Mouse (Mus musculus): ENCODE measurements at regions not wholly inside any gene's neighbourhood (a gene's known extent, or its start where the extent isn't known, plus 50 kb on each side); places are given as distances from the start of the nearest gene placed in this dataset.
"Not testable (repeated sequence)": the region's sequence is repeated elsewhere in the genome, so short reads cannot be mapped to it uniquely, and the experiment has no call there.

DNA sequence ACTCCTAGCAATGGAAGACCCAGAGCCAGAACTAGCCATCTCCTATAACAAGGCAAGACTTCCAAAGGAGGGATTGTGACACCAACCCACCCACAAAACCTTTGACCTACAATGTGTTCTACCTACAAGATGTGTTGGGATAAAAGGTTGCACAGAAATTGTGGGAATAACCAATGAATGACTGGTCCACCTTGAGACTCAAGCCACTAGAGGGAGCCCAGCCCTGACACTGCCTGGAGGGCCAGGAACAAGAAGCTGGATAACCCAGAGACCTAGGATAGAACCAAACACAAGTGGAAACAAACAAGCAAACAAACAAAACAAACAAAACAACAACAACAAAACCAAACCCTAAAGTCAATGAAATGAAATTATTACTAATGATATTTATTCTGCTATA lies 288.8 kb downstream of the Dchs2 start:
- DNase-seq (ENCODE audit: extremely low spot score in 1 of 2, low spot score in 2 of 2): peak in 1 of 2 experiments; percentile 22
- intact Hi-C loops (cut with DNase I): no loop called here

DNA sequence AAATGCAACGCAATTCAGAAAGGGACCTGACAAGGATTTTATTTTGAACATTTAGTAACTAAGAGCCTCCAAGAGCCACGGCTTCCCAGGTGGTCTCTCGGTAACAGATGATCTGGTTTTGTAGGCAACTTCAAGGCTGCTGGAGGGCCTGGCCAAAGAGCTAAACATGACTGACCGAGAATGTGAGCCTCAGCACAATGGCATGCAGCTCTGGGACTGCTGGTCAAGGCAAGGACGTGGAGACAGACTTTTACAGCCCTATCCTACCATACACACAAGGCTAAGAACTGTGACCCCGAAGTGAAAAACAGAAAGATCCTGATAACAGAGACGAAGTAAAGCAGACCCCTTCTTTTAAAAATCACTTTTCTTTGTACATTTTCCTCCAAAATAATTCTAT lies 296.5 kb downstream of the Dchs2 start:
- intact Hi-C loops (cut with DNase I): no loop called here

DNA sequence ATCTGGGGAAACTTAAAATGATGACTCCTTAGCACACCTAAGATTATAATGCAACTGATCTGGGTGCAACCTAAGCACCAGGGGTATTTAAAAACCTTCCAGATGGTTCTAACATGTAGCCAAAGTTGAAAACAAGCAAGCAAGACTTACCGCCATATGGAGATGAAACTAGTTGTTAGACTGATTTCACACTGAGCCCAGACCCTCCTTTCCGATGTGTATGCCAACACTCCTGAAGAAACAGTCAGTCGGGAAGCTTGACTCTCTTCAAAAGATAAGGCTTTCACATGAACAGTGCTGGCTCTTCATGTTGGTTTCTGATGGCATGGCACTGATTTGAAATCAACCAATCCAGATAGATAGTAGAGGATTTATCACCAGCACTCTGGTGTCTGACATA lies 301.6 kb downstream of the Dchs2 start:
- no peak for DNase-seq (ENCODE audit: extremely low spot score in 1 of 2, low spot score in 2 of 2)
- intact Hi-C loops (cut with DNase I): no loop called here

More for the DNA sequence above, 296.5 kb downstream of the Dchs2 start:
- DNase-seq (ENCODE audit: extremely low spot score in 1 of 2, low spot score in 2 of 2): no peak

DNA sequence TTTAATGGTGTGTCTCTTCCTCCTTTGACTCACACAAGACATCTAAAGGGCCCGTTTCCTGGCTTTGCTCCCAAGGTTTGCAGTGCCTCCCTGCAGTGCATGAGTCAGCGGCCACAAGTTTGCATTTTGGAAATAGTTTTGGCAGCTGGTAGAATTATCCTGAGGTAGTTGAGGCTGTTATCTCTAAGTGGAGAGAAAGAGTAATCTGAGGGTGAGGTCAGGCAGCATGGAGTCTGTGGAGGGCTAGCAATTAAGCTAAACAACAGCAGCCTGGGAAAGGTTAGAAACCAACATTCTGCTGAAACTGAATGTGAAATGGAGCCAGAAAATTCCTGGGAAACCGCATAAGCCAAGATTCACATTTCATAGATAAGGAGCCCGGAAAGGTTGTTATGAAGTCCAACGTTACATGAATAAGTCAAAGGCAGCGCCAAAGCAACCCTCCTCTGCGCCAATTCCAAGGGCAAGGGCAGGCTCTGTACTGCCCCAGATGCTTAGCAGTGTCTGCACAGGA lies 318.5 kb downstream of the Dchs2 start:
- intact Hi-C loops (cut with DNase I): no loop called here

DNA sequence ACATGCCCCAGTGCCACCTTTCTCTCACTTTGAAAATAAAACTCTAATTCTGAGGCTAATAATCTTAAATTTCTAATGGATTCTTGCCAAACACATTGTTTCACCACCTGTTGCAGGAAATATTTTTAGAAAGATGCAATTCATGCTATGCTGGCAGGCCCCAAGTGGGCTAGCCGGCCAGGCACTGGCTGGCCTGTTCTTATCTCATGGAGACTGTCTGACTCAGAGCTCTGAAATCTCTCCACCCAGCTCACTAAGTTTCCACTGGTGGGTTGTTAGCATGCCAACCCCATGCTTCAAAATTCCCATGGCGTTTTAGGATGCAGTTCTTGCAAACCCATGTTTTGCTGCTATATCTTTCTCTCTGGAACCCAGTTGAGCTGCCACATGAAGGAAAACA lies 315.5 kb upstream of the Sfrp2 start:
- intact Hi-C loops (cut with DNase I): no loop called here
- DNase-seq (ENCODE audit: extremely low spot score in 1 of 2, low spot score in 2 of 2): no peak

More for the DNA sequence above, 318.5 kb downstream of the Dchs2 start:
- DNase-seq (ENCODE audit: extremely low spot score in 1 of 2, low spot score in 2 of 2): peak in 1 of 2 experiments; percentile 24

DNA sequence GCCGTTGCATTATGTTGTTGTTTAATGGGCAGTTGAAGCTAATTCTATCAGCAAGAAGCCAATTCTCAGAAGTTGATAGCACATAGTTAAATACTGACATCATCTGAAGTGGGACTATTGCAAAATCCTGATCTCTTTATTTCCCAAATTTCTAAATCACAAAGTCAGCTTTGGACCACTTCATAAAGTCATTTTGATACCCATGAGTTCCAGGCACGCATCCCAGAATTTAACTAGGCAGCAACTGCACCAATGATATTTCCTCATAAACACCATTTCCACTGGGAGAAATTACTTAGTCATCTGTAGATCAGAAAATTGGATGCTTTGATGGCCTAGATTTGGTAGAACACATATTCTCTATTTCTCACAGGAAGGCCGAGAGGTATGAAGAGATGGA lies 314.8 kb upstream of the Sfrp2 start:
- intact Hi-C loops (cut with DNase I): no loop called here
- no peak for DNase-seq (ENCODE audit: extremely low spot score in 1 of 2, low spot score in 2 of 2)

DNA sequence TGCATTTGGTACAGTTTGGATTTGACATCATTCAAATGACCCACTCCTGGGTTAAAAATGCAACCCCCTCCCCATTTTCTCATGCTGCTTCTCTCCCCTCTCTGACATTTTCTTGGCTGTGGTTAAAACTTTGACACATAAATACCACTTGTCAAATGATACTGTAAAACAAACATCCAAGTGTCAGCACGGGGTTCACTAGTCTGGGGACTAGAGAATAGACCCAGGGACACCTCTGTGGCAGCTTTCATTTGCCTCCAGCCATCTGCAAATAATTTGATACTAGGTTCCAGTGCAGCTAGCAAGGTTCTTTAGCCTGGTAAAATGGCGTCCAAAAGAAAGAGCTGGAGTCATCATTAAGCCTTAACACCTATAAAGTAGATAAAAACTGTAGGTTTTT lies 312.7 kb upstream of the Sfrp2 start:
- intact Hi-C loops (cut with DNase I): no loop called here
- no peak for DNase-seq (ENCODE audit: extremely low spot score in 1 of 2, low spot score in 2 of 2)

DNA sequence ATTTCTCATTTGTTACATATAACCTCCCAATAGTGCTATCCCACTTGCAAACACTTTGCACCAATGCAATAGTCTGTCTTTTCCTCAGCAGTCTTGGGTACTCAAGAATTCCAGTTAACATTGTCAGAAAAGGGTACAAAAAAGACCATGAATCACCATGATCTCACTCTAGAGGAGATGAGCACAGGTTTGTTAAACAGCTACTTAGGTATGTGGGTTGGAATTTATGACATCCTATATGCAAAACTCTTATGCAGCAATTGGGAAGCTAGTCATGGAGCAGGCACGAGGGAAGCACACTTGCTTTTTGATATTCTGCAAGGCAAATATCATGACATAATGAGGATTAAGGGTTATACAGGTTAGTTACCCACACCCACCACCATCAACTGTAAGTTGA lies 307.7 kb upstream of the Sfrp2 start:
- intact Hi-C loops (cut with DNase I): no loop called here
- DNase-seq (ENCODE audit: extremely low spot score in 1 of 2, low spot score in 2 of 2): no peak

DNA sequence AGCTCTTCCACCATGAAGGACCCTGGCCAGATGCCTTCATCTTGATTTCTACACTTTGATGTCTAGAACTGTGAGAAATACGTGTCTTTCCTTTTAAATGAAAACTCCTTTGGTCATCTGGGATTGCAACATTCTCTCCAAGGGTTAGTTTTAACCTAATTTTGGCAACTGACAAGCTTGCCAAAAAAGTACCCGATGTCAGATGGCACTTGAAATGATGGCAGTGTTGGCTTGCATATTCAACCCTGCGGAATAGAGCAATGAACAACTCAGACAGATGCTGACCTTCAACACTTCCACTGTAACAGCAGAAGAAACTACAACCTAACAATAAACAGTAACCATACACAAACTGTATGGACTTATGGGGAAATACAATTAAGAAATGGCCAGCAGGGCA lies 286.9 kb upstream of the Sfrp2 start:
- intact Hi-C loops (cut with DNase I): no loop called here
- DNase-seq (ENCODE audit: extremely low spot score in 1 of 2, low spot score in 2 of 2): no peak

DNA sequence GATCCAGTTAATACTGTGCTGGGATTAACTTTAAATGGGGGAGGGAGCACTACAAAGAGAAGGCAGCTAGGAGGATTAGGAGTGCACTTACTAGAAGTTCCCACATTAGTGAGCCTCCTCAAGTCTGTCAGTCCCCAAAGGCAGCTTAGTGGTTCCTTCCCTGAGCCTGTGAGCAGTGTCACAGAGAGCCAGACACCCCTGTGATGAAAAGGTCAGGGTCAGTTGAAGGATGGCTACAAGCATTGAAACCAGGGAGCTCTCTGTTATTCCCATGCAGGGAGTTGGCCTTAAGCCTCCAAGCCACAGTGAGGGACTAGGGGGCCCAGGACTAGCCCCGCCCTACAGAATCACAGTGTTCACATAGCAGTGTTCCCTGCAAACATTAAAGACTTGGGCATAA lies 285.9 kb upstream of the Sfrp2 start:
- intact Hi-C loops (cut with DNase I): no loop called here
- DNase-seq (ENCODE audit: extremely low spot score in 1 of 2, low spot score in 2 of 2): no peak

DNA sequence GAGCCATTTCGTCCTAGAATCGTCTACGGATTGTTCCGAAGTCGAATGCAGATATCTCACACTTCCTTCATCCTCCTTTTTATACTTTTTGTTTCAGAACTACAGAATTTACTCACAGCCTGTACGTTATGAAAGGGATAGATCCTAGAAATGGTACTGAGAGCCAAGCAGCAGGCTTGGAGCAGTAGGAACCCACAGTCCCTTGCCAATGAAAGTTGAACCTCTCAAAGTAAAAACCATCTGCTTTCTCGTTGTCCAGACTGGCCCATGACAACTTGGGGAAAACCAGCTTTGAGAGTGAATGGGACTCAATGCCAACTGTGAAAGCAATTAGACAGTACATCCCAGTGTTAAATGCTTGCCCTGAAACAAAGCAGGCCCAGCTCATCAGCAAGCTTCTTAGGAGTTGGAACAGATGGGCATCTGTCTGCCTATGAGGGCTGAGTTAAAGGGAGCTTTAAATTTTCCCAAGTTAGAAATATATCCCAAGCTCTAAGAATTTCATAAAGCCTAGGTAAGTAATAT lies 279.9 kb upstream of the Sfrp2 start:
- intact Hi-C loops (cut with DNase I): no loop called here
- DNase-seq (ENCODE audit: extremely low spot score in 1 of 2, low spot score in 2 of 2): peak in 1 of 2 experiments; percentile 34

DNA sequence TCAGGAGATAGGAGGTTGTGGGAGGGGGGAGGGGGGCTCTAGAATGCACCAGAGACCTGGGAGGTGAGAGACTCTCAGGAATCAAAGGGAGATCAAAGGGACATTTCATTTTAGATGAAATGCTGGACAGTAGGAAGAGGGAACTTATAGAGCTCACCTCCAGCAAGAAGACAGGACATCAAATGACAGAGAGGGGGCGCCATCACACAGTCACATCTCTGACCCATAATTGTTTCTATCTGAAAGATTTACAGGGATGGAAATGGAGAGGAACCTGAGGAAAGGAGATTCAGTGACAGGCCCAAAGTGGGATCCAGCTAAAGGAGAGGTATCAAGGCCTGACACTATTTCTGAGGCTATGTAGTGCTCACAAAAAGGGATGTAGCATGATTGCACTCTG lies 270.5 kb upstream of the Sfrp2 start:
- intact Hi-C loops (cut with DNase I): no loop called here
- DNase-seq (ENCODE audit: extremely low spot score in 1 of 2, low spot score in 2 of 2): peak in 1 of 2 experiments; percentile 28

DNA sequence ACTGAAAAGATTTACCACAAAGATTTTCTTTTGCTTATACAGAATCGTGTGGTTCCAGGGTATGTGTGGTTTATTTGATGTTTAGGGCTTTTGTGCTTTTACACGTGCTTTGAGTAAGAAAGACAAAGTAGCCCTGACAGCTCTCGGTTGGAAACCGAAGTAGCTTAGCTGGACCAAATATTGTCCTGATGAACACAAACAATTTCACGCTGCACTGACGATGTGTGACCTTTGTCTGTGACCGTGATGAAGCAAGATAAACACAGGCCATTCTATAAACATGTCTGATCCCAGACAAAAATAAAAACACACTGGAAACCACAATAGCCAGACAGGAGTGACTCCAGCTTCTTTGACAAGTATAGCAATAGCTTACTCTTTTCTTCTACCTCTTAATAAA lies 262.2 kb upstream of the Sfrp2 start:
- intact Hi-C loops (cut with DNase I): no loop called here
- DNase-seq (ENCODE audit: extremely low spot score in 1 of 2, low spot score in 2 of 2): no peak

DNA sequence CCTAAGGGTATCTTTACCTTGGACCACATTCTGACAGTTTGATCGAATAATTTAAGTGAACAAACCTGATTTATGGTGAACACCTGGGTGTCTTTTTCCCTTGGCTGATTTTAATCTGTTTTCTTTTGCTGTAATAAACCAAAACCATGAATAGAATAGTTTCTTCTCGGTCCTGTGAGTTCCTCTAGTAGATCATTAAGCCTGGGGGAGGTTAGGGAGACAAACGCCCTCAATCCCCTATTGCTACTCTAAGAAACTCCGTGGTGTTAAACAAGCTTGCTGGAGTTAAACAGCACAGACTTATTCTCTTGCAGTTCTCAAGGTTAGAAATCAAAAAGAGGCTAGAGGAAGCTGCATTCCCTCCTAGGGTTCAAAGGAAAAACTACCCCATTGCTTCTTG lies 249.5 kb upstream of the Sfrp2 start:
- intact Hi-C loops (cut with DNase I): no loop called here
- no peak for DNase-seq (ENCODE audit: extremely low spot score in 1 of 2, low spot score in 2 of 2)

DNA sequence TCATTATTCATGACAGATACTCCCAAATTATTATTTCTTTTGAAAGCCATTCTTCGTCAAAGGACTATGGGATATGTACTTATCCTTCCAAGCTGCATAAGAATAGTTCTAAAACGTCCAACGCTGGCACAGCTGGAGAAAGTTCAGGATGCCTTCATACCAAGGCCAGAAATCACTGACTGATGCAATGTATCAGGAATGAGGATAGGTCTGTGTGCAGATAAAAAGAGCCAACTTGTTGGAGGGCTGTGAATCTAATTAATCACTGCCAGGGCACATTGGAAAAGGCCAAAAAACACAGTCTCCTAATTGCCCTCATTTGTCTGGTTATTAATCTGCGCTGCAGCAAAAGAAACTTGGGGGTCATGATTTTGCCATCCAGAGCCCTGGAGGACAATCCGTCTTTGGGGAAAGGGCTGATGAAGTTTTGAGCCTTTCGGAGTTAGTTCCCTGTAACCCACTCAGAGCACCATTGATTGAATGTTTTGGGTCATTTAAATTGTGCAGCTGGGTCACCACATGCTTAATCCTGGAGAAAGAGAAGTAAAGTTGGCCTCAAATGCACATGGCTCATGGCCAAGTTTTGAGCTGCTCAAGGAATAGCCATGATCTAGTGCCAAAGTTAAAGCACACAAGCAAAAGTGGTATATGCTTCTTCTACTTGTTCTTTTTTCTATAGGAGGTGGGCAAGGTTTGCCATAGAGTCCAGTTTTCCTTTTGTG lies 248.0 kb upstream of the Sfrp2 start:
- DNase-seq (ENCODE audit: extremely low spot score in 1 of 2, low spot score in 2 of 2): peak in 1 of 2 experiments; percentile 28
- intact Hi-C loops (cut with DNase I): no loop called here

DNA sequence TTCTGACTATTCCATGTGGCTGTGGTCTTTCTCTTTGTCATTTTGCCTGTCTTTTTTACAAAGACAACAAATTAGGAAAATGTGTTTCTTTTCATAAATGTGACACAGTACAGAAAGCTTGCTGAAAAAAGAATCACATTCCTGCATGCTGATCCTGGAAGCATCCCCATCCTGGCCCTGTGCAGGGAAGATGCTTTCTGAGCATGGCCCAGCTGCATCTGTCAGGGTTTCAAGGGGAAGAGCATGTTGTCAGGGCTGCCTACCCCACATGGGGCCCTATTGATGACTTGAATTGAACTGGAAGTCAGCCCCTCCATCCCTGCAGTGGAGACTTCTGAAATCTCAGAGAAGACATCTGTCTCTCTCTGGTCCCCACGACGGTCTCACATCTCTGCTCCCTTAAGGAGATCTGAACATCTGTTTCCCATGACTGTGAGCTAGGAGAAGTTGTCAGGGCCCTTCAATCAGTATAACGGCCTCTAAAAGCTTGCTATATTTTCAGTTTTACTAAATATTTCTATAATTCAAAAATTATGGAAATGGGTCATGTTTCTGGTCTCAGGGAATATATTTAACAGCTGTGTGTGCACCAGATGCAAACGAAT lies 235.8 kb upstream of the Sfrp2 start:
- intact Hi-C loops (cut with DNase I): no loop called here
- no peak for DNase-seq (ENCODE audit: extremely low spot score in 1 of 2, low spot score in 2 of 2)

DNA sequence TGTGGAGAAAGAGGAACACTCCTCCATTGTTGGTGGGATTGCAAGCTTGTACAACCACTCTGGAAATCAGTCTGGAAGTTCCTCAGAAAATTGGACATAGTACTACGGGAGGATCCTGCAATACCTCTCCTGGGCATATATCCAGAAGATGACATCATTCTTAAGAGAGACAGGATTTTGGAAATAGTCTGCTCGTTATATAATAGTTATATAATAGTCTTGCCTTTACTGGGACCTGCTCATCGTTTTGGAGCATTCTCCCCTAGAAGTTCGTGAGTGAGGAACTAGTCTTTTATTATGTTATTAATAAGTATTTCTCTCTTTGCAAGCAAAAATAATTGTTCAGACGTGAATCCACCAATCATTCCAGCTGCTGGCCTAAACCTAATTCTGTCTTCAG lies 229.5 kb upstream of the Sfrp2 start:
- DNase-seq (ENCODE audit: extremely low spot score in 1 of 2, low spot score in 2 of 2); intact Hi-C loops (cut with DNase I): not testable (repeated sequence)

DNA sequence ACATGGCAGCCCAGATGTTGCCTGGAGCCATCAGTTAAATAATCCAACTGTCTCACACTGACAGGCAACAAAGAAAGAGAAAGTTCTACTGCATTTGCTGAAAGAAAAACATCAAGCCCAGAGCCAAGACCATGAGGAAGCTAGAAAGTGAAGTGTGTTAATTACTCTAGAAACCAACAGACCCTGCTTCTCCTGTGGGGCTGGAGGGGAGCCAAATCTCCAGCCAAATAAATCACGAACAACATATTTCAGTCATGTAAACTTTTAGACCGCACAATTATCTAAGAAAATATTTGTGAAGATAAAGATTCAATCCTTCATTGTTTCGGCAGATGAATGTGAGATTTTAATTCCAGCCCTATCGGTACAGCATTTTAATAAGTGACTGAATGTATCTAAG lies 228.9 kb upstream of the Sfrp2 start:
- intact Hi-C loops (cut with DNase I): no loop called here
- DNase-seq (ENCODE audit: extremely low spot score in 1 of 2, low spot score in 2 of 2): no peak

DNA sequence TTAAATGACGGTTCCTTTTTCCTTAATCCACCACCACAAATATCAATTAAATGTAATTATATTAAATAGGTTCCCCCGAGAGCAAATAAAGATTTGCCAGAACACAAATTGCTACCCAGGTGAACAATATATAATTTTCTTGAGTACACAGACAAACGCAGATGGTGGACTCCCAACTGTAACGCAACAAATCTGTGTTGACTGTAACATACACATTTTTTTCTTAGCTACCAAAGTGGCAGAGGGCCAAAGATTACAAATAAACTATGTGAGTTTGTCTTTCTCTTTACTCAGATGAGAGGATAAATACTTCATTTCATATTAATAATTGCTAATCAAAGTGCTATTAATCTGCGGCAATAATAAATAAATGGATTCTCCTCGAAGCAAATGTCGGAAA lies 228.4 kb upstream of the Sfrp2 start:
- DNase-seq (ENCODE audit: extremely low spot score in 1 of 2, low spot score in 2 of 2): no peak
- intact Hi-C loops (cut with DNase I): no loop called here

DNA sequence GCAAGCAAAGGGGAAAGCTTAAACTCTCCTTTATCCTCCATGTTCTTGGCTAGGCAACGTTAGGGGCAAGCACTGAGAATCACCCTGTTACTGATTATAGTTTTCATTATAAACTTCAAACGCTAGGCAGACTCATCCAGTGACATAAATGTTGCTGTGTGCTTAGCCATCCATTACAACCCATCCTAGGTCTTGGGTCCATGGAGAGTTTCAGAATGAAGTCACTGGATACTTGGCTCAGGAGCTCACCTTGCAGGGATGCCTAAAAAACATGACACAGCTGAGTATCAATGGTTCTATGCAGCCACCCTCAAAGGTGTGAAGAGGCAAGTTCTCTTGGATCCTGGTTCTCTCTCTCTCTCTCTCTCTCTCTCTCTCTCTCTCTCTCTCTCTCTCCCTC lies 227.2 kb upstream of the Sfrp2 start:
- no peak for DNase-seq (ENCODE audit: extremely low spot score in 1 of 2, low spot score in 2 of 2)
- intact Hi-C loops (cut with DNase I): no loop called here

Data from left cerebral cortex, postnatal 10 days (tissue).